Mouse (Mus musculus): ENCODE data around the gene Mob1a.

GRCm38 (mm10) chr6:83301294-83301693, 24.5 kb upstream of the Mob1a start:
- TF ChIP-seq GATA1 (IDR thresholded peaks at IDR 0.05; ENCODE audit: low read length), result no peak
- TF ChIP-seq TAL1 (IDR thresholded peaks at IDR 0.05; ENCODE audit: low read length), result no peak

All from erythroblast, embryonic 14.5 days (primary cell).